Comparison of ENCODE assay signal across 8 mouse cellular contexts in genomic region chr7:109518036-109518681, GRCm38 (mm10). TPM values are rescaled to one million over a fixed set of nuclear protein-coding genes. Genes with fewer than 3 reads are reported as not detected.
DNase-seq lines count a peak whose midpoint lies in the region; ATAC-seq and TF ChIP-seq lines count a peak whose summit lies in the region.

No protein-coding gene starts in this region.

- peak; percentile 9; the same call in 1 of the 2 replicates for ATAC-seq in embryonic facial prominence, embryonic 11.5 days (replicated peaks; ENCODE audit: insufficient number of reproducible peaks, low FRiP score, low TSS enrichment, low read depth)
- no peak for ATAC-seq in intestine, postnatal 0 days

- no peaks in the 10 kb centered on the region; the same call in 1 of the 2 replicates for H3K4me1 ChIP-seq in embryonic facial prominence, embryonic 11.5 days (ENCODE audit: control insufficient read depth, insufficient read depth, low read length)
- H3K4me1 ChIP-seq in intestine, postnatal 0 days (replicated peaks; ENCODE audit: control insufficient read depth, insufficient read depth, low read length) = no peaks in the 10 kb centered on the region; the same call in 1 of the 2 replicates

- no peak for TF ChIP-seq CTCF in intestine, postnatal 0 days (IDR thresholded peaks at IDR 0.05; ENCODE audit: low read depth)

- WGBS in embryonic facial prominence, embryonic 11.5 days = 23% methylated on average over 10 of the region's 10 CpGs
- WGBS in intestine, postnatal 0 days = 11% methylated on average over 10 of the region's 10 CpGs

- no peaks in the 10 kb centered on the region for H3K9me3 ChIP-seq in embryonic facial prominence, embryonic 11.5 days (replicated peaks; ENCODE audit: control insufficient read depth, low read length)
- no peaks in the 10 kb centered on the region for H3K9me3 ChIP-seq in intestine, postnatal 0 days (ENCODE audit: control insufficient read depth)

- peak overlapping the region; percentile 91 for H3K4me3 ChIP-seq in embryonic facial prominence, embryonic 11.5 days (ENCODE audit: low read depth, low read length)
- H3K4me3 ChIP-seq in intestine, postnatal 0 days (ENCODE audit: low read depth, low read length) = peak overlapping the region; percentile 98

- peak; percentile 25 for DNase-seq in gastrocnemius, adult 18-20 months (ENCODE audit: low spot score)
- DNase-seq in gastrocnemius, postnatal 4 days (ENCODE audit: low spot score in 2 of 2) = no peak
- DNase-seq in 3T3-L1 (ENCODE audit: low read depth, low spot score) = peak; percentile 44
- DNase-seq in embryonic facial prominence, embryonic 11.5 days (ENCODE audit: low spot score) = no peak
- peak; percentile 36 for DNase-seq in neural tube, embryonic 10.5 days (ENCODE audit: extremely low spot score, low spot score)
- DNase-seq in right cerebral cortex, postnatal 4 days = no peak
- no peak for DNase-seq in left cerebral cortex, adult 18-20 months (ENCODE audit: low spot score in 2 of 2)

- H3K36me3 ChIP-seq in embryonic facial prominence, embryonic 11.5 days (replicated peaks; ENCODE audit: control insufficient read depth, insufficient read depth, low read depth, low read length) = peaks cover 6% of the 10 kb centered on the region; the same call in 1 of the 2 replicates
- peaks cover 22% of the 10 kb centered on the region for H3K36me3 ChIP-seq in intestine, postnatal 0 days (ENCODE audit: control insufficient read depth, insufficient read depth)

- no peaks in the 10 kb centered on the region for H3K27me3 ChIP-seq in embryonic facial prominence, embryonic 11.5 days (ENCODE audit: control insufficient read depth, insufficient read depth, low read length)
- no peaks in the 10 kb centered on the region for H3K27me3 ChIP-seq in intestine, postnatal 0 days (replicated peaks; ENCODE audit: control insufficient read depth, insufficient read depth, low read length)

- peak overlapping the region; percentile 92 for H3K27ac ChIP-seq in embryonic facial prominence, embryonic 11.5 days (replicated peaks; ENCODE audit: low read depth, low read length)
- peak overlapping the region; percentile 86 for H3K27ac ChIP-seq in intestine, postnatal 0 days (ENCODE audit: low read depth, low read length)

- H3K4me2 ChIP-seq in embryonic facial prominence, embryonic 11.5 days (ENCODE audit: low read depth, low read length) = peak overlapping the region; percentile 50
- peak overlapping the region; percentile 65 for H3K4me2 ChIP-seq in intestine, postnatal 0 days (replicated peaks; ENCODE audit: low read depth)

- H3K9ac ChIP-seq in embryonic facial prominence, embryonic 11.5 days (replicated peaks; ENCODE audit: low read length) = peak overlapping the region; percentile 76
- peak overlapping the region; percentile 47 for H3K9ac ChIP-seq in intestine, postnatal 0 days (ENCODE audit: low read depth, low read length)

RNA-seq across cellular contexts. Expression of gene Rpl27a, which starts 0.8 kb away (rescaled TPM):
- 10 to 100 TPM; 80.7 to 81.0 TPM for total RNA-seq in gastrocnemius, adult 18-20 months (2021)
- total RNA-seq in gastrocnemius, postnatal 4 days (2021) = 100 to 1,000 TPM; 188 to 197 TPM
- 134 and 137 TPM in 2 replicates for polyA plus RNA-seq in embryonic facial prominence, embryonic 11.5 days (2014; fragmentation: Nextera tagmentation; extraction: Ambion mirVana)
- 81.0 and 95.7 TPM in 2 replicates for polyA plus RNA-seq in intestine, postnatal 0 days (2015; fragmentation: Nextera tagmentation; extraction: Ambion mirVana)
- 100 to 1,000 TPM; 147 to 150 TPM for total RNA-seq in left cerebral cortex, adult 18-20 months (2021)

RNA-seq across cellular contexts. Expression of gene Trim66, which starts 10.2 kb away (rescaled TPM):
- under 1 TPM; 0.07 to 0.09 TPM for total RNA-seq in gastrocnemius, adult 18-20 months (2021)
- total RNA-seq in gastrocnemius, postnatal 4 days (2021) = under 1 TPM; 0.29 TPM
- 0.43 and 0.64 TPM in 2 replicates for polyA plus RNA-seq in embryonic facial prominence, embryonic 11.5 days (2014; fragmentation: Nextera tagmentation; extraction: Ambion mirVana)
- 0.01 and 0.05 TPM in 2 replicates for polyA plus RNA-seq in intestine, postnatal 0 days (2015; fragmentation: Nextera tagmentation; extraction: Ambion mirVana)
- 10 to 100 TPM; 21.5 TPM for total RNA-seq in left cerebral cortex, adult 18-20 months (2021)

Comparison
In these comparisons a context has a peak if more than half of its experiments do, and no peak if none do; other contexts are left out.
1. DNase-seq: peak in gastrocnemius, adult 18-20 months (single experiment), 3T3-L1 (single experiment) and neural tube, embryonic 10.5 days (single experiment); none in gastrocnemius, postnatal 4 days (0 of 2), embryonic facial prominence, embryonic 11.5 days (single experiment), right cerebral cortex, postnatal 4 days (single experiment) and left cerebral cortex, adult 18-20 months (0 of 2).
2. RNA of gene Trim66, which starts 10.2 kb away (total RNA-seq): 21.5 TPM in left cerebral cortex, adult 18-20 months; 0.29 TPM in gastrocnemius, postnatal 4 days and 0.07 to 0.09 TPM in gastrocnemius, adult 18-20 months; every median in the first group is over 10 times any median in the second.